Mouse (Mus musculus) stomach, postnatal 0 days (tissue): ENCODE results near the gene Lrrtm4. TPM values are rescaled to one million over a fixed set of nuclear protein-coding genes. Genes with fewer than 3 reads are reported as not detected.

ENCODE experiments used
- ATAC-seq: fragments of 200-750 bp; cut with Nextera tagmentation; 2 replicates; pipeline ENCODE4 v1.8.0; 2017; ENCODE audit not compliant: low FRiP score, low TSS enrichment
- DNase-seq: peaks from one replicate; pipeline ENCODE4 v3.0.0-alpha.2; 2016; ENCODE audit warnings: low spot score
- H3K27ac ChIP-seq: fragments of 300-500 bp; sonication (generic); replicated peaks from 2 replicates; pipeline ENCODE4 v1.5.1; 2014; ENCODE audit warnings: mild to moderate bottlenecking, control low read depth
- H3K27me3 ChIP-seq: fragments of 300-500 bp; sonication (generic); 2 replicates; pipeline ENCODE4 v1.6.1; 2014; ENCODE audit warnings: low read length; ENCODE audit not compliant: control insufficient read depth, insufficient read depth
- H3K36me3 ChIP-seq: fragments of 300-500 bp; sonication (generic); 2 replicates; pipeline ENCODE4 v1.6.1; 2014; ENCODE audit warnings: low read length, mixed read lengths; ENCODE audit not compliant: control insufficient read depth, insufficient read depth
- H3K4me1 ChIP-seq: fragments of 300-500 bp; sonication (generic); replicated peaks from 2 replicates; pipeline ENCODE4 v1.6.1; 2014; ENCODE audit warnings: antibody characterized with exemption; ENCODE audit not compliant: control insufficient read depth, insufficient read depth
- H3K4me2 ChIP-seq: fragments of 300-500 bp; sonication (generic); replicated peaks from 2 replicates; pipeline ENCODE4 v1.6.1; 2014; ENCODE audit warnings: low read depth, mild to moderate bottlenecking, control low read depth, moderate library complexity
- H3K4me3 ChIP-seq: fragments of 300-500 bp; sonication (generic); 2 replicates; pipeline ENCODE4 v1.5.1; 2014; ENCODE audit warnings: low read depth, low read length, control low read depth
- H3K9ac ChIP-seq: fragments of 300-500 bp; sonication (generic); 2 replicates; pipeline ENCODE4 v1.6.1; 2014; ENCODE audit warnings: mild to moderate bottlenecking, low read length, control low read depth, mixed read lengths
- H3K9me3 ChIP-seq: fragments of 300-500 bp; sonication (generic); 2 replicates; pipeline ENCODE4 v1.6.1; 2016; ENCODE audit warnings: low read length; ENCODE audit not compliant: control insufficient read depth
- CTCF ChIP-seq: IDR thresholded peaks from 2 replicates; pipeline ENCODE4 v1.5.1; 2016; ENCODE audit warnings: antibody characterized with exemption, low read depth, mild to moderate bottlenecking, moderate library complexity
- EP300 ChIP-seq: optimal IDR thresholded peaks from 2 replicates; pipeline ENCODE3; 2016; ENCODE audit warnings: antibody characterized with exemption
- WGBS: fragments of 180-500 bp; shearing (Covaris S2); extraction: QIAGEN DNeasy Blood & Tissue Kit; methylation state at CpG from one replicate; pipeline ENCODE4 v1.1.7; 2014; 5-methylcytosine and 5-hydroxymethylcytosine counted together
- polyA plus RNA-seq: library from polyadenylated mRNA; unstranded; fragments of >200 nt; fragmentation: Nextera tagmentation; extraction: Ambion mirVana; gene quantifications from 2 replicates; pipeline ENCODE4 v1.2.1, GENCODE M21; 2015

Gene Lrrtm4
- polyA plus RNA-seq, 1 experiment from 2014 or later: 0.67 TPM

- Histone ChIP-seq H3K36me3 (no peaks in the 10 kb centered on the region), H3K9ac (no peak overlapping the region), H3K4me1 (no peaks in the 10 kb centered on the region), H3K4me2 (no peak overlapping the region), H3K9me3 (no peaks in the 10 kb centered on the region), H3K4me3 (no peak overlapping the region), H3K27me3 (no peaks in the 10 kb centered on the region), H3K27ac (no peak overlapping the region)
- DNase-seq: no peak
- 0 out of 2 replicates have a peak, but pooled peaks have one; percentile 13 for TF ChIP-seq CTCF
- no peak for TF ChIP-seq EP300
- 91% methylated on average over 2 of the region's 2 CpGs for WGBS
- no peak for ATAC-seq
Measured at GRCm38 (mm10) chr6:80553398-80553797, 534.7 kb downstream of the Lrrtm4 start.

- TF ChIP-seq EP300 (no peak), CTCF (no peak)
- Histone ChIP-seq H3K4me3 (no peak overlapping the region), H3K36me3 (no peaks in the 10 kb centered on the region), H3K27me3 (no peaks in the 10 kb centered on the region), H3K4me2 (no peak overlapping the region), H3K9me3 (no peaks in the 10 kb centered on the region), H3K4me1 (no peaks in the 10 kb centered on the region), H3K9ac (no peak overlapping the region), H3K27ac (no peak overlapping the region)
- DNase-seq (no peak), ATAC-seq (no peak)
Measured at GRCm38 (mm10) chr6:80554991-80555390, 536.3 kb downstream of the Lrrtm4 start.

GRCm38 (mm10) chr6:80577227-80577626, 558.5 kb downstream of the Lrrtm4 start:
- H3K27me3 ChIP-seq: no peaks in the 10 kb centered on the region
- 78% methylated on average over 2 of the region's 2 CpGs for WGBS

GRCm38 (mm10) chr6:80582225-80582624, 563.5 kb downstream of the Lrrtm4 start:
- Histone ChIP-seq H3K27me3 (no peaks in the 10 kb centered on the region), H3K9me3 (no peaks in the 10 kb centered on the region), H3K4me3 (no peak overlapping the region), H3K36me3 (no peaks in the 10 kb centered on the region), H3K9ac (no peak overlapping the region), H3K27ac (no peak overlapping the region), H3K4me2 (no peak overlapping the region), H3K4me1 (no peaks in the 10 kb centered on the region)
- DNase-seq: no peak
- 65% methylated on average over 1 of the region's 1 CpGs for WGBS
- no peak for ATAC-seq
- TF ChIP-seq CTCF (no peak), EP300 (no peak)

More at GRCm38 (mm10) chr6:80577227-80577626, 558.5 kb downstream of the Lrrtm4 start:
- Histone ChIP-seq H3K4me1 (no peaks in the 10 kb centered on the region), H3K27ac (no peak overlapping the region), H3K4me3 (no peak overlapping the region), H3K4me2 (no peak overlapping the region), H3K9me3 (no peaks in the 10 kb centered on the region), H3K36me3 (no peaks in the 10 kb centered on the region), H3K9ac (no peak overlapping the region)
- TF ChIP-seq EP300: no peak
- TF ChIP-seq CTCF: no peak
- ATAC-seq (no peak), DNase-seq (no peak)

GRCm38 (mm10) chr6:80589776-80590175, 571.1 kb downstream of the Lrrtm4 start:
- Histone ChIP-seq H3K27ac (no peak overlapping the region), H3K4me3 (no peak overlapping the region), H3K27me3 (no peaks in the 10 kb centered on the region), H3K4me1 (no peaks in the 10 kb centered on the region), H3K4me2 (no peak overlapping the region), H3K36me3 (no peaks in the 10 kb centered on the region), H3K9me3 (no peaks in the 10 kb centered on the region), H3K9ac (no peak overlapping the region)
- ATAC-seq (no peak), DNase-seq (no peak)
- TF ChIP-seq CTCF (no peak), EP300 (no peak)
- WGBS: 78% methylated on average over 1 of the region's 1 CpGs

GRCm38 (mm10) chr6:80619508-80619907, 600.8 kb downstream of the Lrrtm4 start:
- ATAC-seq (no peak), DNase-seq (no peak)
- H3K4me1 ChIP-seq: no peaks in the 10 kb centered on the region
- no peaks in the 10 kb centered on the region for H3K36me3 ChIP-seq
- no peak overlapping the region for H3K27ac ChIP-seq
- H3K9ac ChIP-seq: no peak overlapping the region
- no peak overlapping the region for H3K4me2 ChIP-seq
- WGBS: 81% methylated on average over 2 of the region's 2 CpGs
- no peaks in the 10 kb centered on the region for H3K27me3 ChIP-seq
- TF ChIP-seq CTCF (no peak), EP300 (no peak)
- no peaks in the 10 kb centered on the region for H3K9me3 ChIP-seq
- no peak overlapping the region for H3K4me3 ChIP-seq
